Mouse (Mus musculus) C2C12 (cell line): ENCODE measurements around the gene Erich6. TPM values are rescaled to one million over a fixed set of nuclear protein-coding genes. Genes with fewer than 3 reads are reported as not detected.
A peak's percentile ranks its signal among the peaks of the same experiment; 100 is the strongest.

Experiments used
- H3K27me3 ChIP-seq: one replicate; pipeline ENCODE4 v1.6.1; 2011; ENCODE audit not compliant: control insufficient read depth, insufficient read depth, insufficient read length
- H3K36me3 ChIP-seq: one replicate; pipeline ENCODE4 v1.6.1; 2011; ENCODE audit not compliant: control insufficient read depth, insufficient read depth
- H3K4me3 ChIP-seq: one replicate; pipeline ENCODE4 v1.5.1; 2011; ENCODE audit warnings: mild to moderate bottlenecking, control low read depth; ENCODE audit not compliant: poor library complexity, insufficient read depth, severe bottlenecking
- H3K79me2 ChIP-seq: one replicate; pipeline ENCODE4 v1.6.1; 2011; ENCODE audit not compliant: control insufficient read depth, insufficient read depth
- H3K79me3 ChIP-seq: one replicate; pipeline ENCODE4 v1.6.1; 2011; ENCODE audit warnings: low read depth, control low read depth
- H3ac ChIP-seq: one replicate; pipeline ENCODE3; 2011; ENCODE audit warnings: low read depth; ENCODE audit not compliant: control insufficient read depth, insufficient read length
- CEBPB ChIP-seq: IDR thresholded peaks from one replicate; pipeline ENCODE4 v1.6.1; 2011; ENCODE audit warnings: low read depth, mild to moderate bottlenecking, control low read depth, moderate library complexity
- CTCF ChIP-seq: IDR thresholded peaks from one replicate; pipeline ENCODE4 v1.5.1; 2011; ENCODE audit not compliant: control insufficient read depth, insufficient read depth, insufficient read length
- FOSL1 ChIP-seq: IDR thresholded peaks from one replicate; pipeline ENCODE4 v1.8.0; 2011; ENCODE audit warnings: mild to moderate bottlenecking, low read length; ENCODE audit not compliant: poor library complexity, insufficient read depth, severe bottlenecking
- MAX ChIP-seq: IDR thresholded peaks from one replicate; pipeline ENCODE4 v1.6.1; 2011; ENCODE audit warnings: mild to moderate bottlenecking, control low read depth
- MYOD1 ChIP-seq: IDR thresholded peaks from one replicate; pipeline ENCODE4 v1.6.1; 2011; ENCODE audit warnings: low read depth; ENCODE audit not compliant: control insufficient read depth, insufficient read length
- MYOG ChIP-seq: IDR thresholded peaks from one replicate; pipeline ENCODE4 v1.6.1; 2011; ENCODE audit not compliant: control insufficient read depth, insufficient read length; ENCODE audit errors: extremely low read depth
- USF1 ChIP-seq: IDR thresholded peaks from one replicate; pipeline ENCODE4 v1.6.1; 2011; ENCODE audit warnings: low read depth, mild to moderate bottlenecking, control low read depth, moderate library complexity
- long read RNA-seq, 2 experiments: library from polyadenylated mRNA; unstranded; transcript quantifications; one replicate each; pipeline ENCODE4 v2.0.0; 2019 to 2020
- polyA plus RNA-seq: library from polyadenylated mRNA; unstranded; fragments of >200 nt; fragmentation: generic; extraction: Trizol; gene quantifications from one replicate; pipeline ENCODE4 v1.2.1, GENCODE M21; 2012; ENCODE audit warnings: missing spikeins

The Erich6 gene
- 0.06 TPM for polyA plus RNA-seq
- long read RNA-seq, experiment 1: 0 reads
- long read RNA-seq, experiment 2: 0 reads

DNA sequence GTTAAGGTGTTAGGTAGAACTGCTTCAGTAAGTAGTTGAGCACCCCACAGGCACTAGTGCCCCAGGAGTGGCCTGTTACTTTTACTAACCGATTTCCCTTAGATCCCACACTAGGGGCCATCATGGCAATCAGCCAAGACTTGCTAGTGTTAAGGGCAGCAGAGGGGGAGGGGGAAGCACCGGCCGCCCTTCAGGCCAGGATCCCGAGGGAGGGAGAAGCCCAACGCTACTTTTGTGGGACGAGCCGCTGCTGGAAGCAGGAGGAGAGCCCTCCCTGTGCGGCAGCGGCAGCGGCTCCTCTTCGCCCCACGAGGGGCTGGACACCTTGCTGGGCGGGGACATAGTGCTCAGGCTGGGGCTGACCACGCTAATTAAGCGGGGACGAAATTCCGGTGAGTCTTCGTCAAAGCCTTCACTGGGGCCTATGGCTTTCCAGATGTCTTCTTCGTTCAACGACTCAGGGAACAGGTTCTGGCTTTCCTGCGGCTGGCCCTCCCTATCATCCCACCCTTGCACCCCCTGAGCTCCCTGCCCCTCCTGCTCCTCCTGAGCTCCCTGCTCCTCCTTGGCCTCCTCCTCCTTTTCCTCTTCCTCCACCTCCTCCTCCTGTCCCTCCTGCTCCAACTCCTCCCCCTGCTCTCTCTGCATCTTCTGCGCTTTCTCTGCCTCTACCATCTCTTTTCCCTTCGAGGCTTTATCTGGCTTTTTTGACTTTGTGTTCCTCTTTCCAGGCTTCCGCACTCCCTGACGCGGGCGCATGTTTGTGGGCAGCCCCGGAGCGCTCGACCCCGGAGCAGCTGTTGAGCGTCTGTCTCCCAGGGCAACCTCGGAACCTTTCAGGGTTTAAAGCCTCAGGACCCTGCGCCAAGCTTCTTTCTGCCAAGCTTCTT is at the start of gene Erich6:
Gene Erich6 (minus strand): TSS at position 802 of the 890 bp plus-strand sequence.
- H3K4me3 ChIP-seq: peak within 1 kb of the TSS; percentile 15
- no peaks in the 10 kb centered on the region for H3K27me3 ChIP-seq
- no peak for TF ChIP-seq USF1
- no peak for TF ChIP-seq MAX
- H3ac ChIP-seq: peak within 1 kb of the TSS; percentile 71
- no peaks in the 10 kb centered on the region for H3K79me2 ChIP-seq
- no peaks in the 10 kb centered on the region for H3K36me3 ChIP-seq
- H3K79me3 ChIP-seq: no peaks in the 10 kb centered on the region

GRCm38 (mm10) chr3:58686206-58686921 is 49.4 kb upstream of the Erich6 start:
- Histone ChIP-seq H3K79me3 (peaks cover 89% of the 10 kb centered on the region), H3K27me3 (no peaks in the 10 kb centered on the region), H3ac (no peak overlapping the region), H3K79me2 (peaks cover 100% of the 10 kb centered on the region), H3K36me3 (peaks cover 20% of the 10 kb centered on the region), H3K4me3 (no peak overlapping the region)
- TF ChIP-seq MYOD1 (no peak), CEBPB (no peak), CTCF (no peak), FOSL1 (no peak), USF1 (no peak), MYOG (no peak), MAX (no peak)

DNA sequence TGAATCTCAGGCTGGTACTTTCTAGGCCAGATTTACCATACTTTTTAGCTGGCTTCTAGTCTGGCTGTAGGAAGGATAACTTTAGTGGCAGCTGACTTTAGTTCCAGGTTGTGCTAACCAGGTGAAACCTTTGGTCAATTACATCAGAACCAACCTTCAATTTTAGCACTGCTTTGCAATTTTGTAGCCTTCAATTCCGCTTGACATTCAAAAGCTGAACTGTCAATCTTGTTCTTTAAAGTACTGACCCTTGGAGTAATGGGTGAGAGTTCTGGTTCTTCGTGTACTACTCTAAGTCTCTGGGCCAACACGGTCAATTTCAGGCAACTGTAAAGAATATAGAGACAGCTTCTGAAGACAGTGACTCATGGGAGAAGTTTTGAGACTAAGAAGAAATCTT is 48.4 kb upstream of the Erich6 start:
- Histone ChIP-seq H3ac (no peak overlapping the region), H3K36me3 (peaks cover 20% of the 10 kb centered on the region), H3K79me3 (peaks cover 85% of the 10 kb centered on the region), H3K27me3 (no peaks in the 10 kb centered on the region), H3K79me2 (peaks cover 100% of the 10 kb centered on the region), H3K4me3 (no peak overlapping the region)
- TF ChIP-seq FOSL1: no peak

GRCm38 (mm10) chr3:58683346-58683745 is 46.3 kb upstream of the Erich6 start:
- TF ChIP-seq MAX (no peak), CEBPB (no peak), CTCF (no peak), USF1 (no peak), FOSL1 (no peak), MYOD1 (no peak), MYOG (no peak)

DNA sequence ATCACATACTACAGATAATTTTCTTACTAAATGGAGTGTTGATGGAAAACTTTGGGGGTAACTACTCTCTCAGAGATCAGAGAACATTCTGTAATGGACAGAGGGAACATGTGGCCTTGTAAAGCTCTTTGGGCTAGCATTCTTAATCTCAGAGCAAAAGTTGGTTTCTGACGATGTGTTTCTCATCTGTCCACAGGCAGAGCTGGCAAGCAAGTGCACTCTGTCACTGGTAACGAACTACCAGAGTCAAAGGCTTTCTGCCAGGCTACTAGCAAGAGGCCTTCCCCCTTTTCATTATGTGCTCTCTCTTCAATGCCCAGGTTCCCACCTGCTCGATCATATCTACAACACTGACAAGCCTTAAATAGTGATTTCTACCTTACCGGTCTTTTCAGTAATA is 45.3 kb upstream of the Erich6 start:
- no peak overlapping the region for H3K4me3 ChIP-seq
- peaks cover 11% of the 10 kb centered on the region for H3K36me3 ChIP-seq
- TF ChIP-seq MAX (no peak), MYOD1 (no peak), CEBPB (no peak), MYOG (no peak), CTCF (no peak), FOSL1 (no peak), USF1 (no peak)
- peaks cover 100% of the 10 kb centered on the region for H3K79me2 ChIP-seq
- peaks cover 79% of the 10 kb centered on the region for H3K79me3 ChIP-seq
- H3ac ChIP-seq: no peak overlapping the region
- H3K27me3 ChIP-seq: no peaks in the 10 kb centered on the region

More at GRCm38 (mm10) chr3:58683346-58683745, 46.3 kb upstream of the Erich6 start:
- peaks cover 11% of the 10 kb centered on the region for H3K36me3 ChIP-seq
- H3ac ChIP-seq: no peak overlapping the region
- H3K79me3 ChIP-seq: peaks cover 81% of the 10 kb centered on the region
- no peak overlapping the region for H3K4me3 ChIP-seq
- no peaks in the 10 kb centered on the region for H3K27me3 ChIP-seq
- peaks cover 100% of the 10 kb centered on the region for H3K79me2 ChIP-seq

DNA sequence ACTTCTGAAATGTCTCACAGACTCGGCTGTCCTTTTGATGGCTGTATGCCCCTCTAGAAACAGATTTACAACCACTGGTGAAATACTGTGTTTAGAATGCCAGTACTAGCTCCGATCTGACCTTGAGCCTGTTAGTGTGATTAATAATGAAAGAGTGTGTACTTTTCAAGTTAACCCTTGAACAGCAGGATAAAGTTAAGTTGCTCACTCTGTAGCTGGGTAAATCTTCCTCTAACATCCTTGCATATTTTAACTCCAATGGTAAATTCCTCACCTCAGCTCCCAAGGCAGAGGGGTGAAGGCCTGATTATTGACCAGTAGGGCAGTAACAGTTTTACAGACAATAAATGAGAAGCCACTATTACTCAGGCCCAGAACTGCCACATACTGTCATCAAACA is 44.8 kb upstream of the Erich6 start:
- no peak overlapping the region for H3ac ChIP-seq
- TF ChIP-seq CEBPB: no peak
- TF ChIP-seq CTCF: no peak
- no peak for TF ChIP-seq MAX
- TF ChIP-seq USF1: no peak
- TF ChIP-seq MYOG: no peak
- TF ChIP-seq FOSL1: no peak
- TF ChIP-seq MYOD1: no peak
- peaks cover 14% of the 10 kb centered on the region for H3K36me3 ChIP-seq
- H3K79me3 ChIP-seq: peaks cover 79% of the 10 kb centered on the region
- H3K27me3 ChIP-seq: no peaks in the 10 kb centered on the region
- H3K79me2 ChIP-seq: peaks cover 100% of the 10 kb centered on the region
- no peak overlapping the region for H3K4me3 ChIP-seq
